Mouse (Mus musculus) MEL (cell line): Measurements from ENCODE around the gene Fam222a.

Source experiments
- BHLHE40 ChIP-seq: IDR thresholded peaks from 2 replicates; pipeline ENCODE4 v1.6.1; 2012; ENCODE audit warnings: low read depth, mild to moderate bottlenecking, inconsistent platforms, low read length, improper control_type of control experiment, borderline replicate concordance
- CTCF ChIP-seq, 3 experiments: IDR thresholded peaks in 2 of 3; conservative IDR thresholded peaks in 1 of 3; 2 replicates each; pipeline ENCODE4 v1.5.1; 2011 to 2012; ENCODE audit warnings: low read length in 3 of 3, low read depth in 2 of 3, mild to moderate bottlenecking in 2 of 3, improper control_type of control experiment in 1 of 3, inconsistent platforms in 1 of 3, mixed read lengths in 1 of 3, moderate library complexity in 1 of 3; ENCODE audit not compliant: control insufficient read depth in 1 of 3, insufficient read depth in 1 of 3, poor library complexity in 1 of 3, severe bottlenecking in 1 of 3
- MAX ChIP-seq: IDR thresholded peaks from 2 replicates; pipeline ENCODE4 v1.6.1; 2011; ENCODE audit warnings: low read length, improper control_type of control experiment
- POLR2A ChIP-seq, 2 experiments: IDR thresholded peaks; 2 replicates each; pipeline ENCODE4 v1.6.1; 2011 to 2012; ENCODE audit warnings: low read length in 2 of 2, mild to moderate bottlenecking in 2 of 2, control low read depth in 1 of 2, improper control_type of control experiment in 1 of 2, low read depth in 1 of 2, moderate library complexity in 1 of 2; ENCODE audit not compliant: control insufficient read depth in 1 of 2, insufficient read depth in 1 of 2, poor library complexity in 1 of 2
- POLR2AphosphoS5 ChIP-seq: IDR thresholded peaks from 2 replicates; pipeline ENCODE4 v1.6.1; 2012; ENCODE audit warnings: low read depth, borderline replicate concordance, mild to moderate bottlenecking, inconsistent platforms, low read length, moderate library complexity, mixed read lengths
- SIN3A ChIP-seq: IDR thresholded peaks from 2 replicates; pipeline ENCODE4 v1.6.1; 2012; ENCODE audit warnings: low read length, improper control_type of control experiment, inconsistent platforms
- TCF12 ChIP-seq: IDR thresholded peaks from 2 replicates; pipeline ENCODE4 v1.6.1; 2014; ENCODE audit warnings: low read depth, mild to moderate bottlenecking, inconsistent platforms, low read length, improper control_type of control experiment, moderate library complexity
- USF2 ChIP-seq, 2 experiments: IDR thresholded peaks; 2 replicates each; pipeline ENCODE4 v1.6.1; 2011 to 2012; ENCODE audit warnings: improper control_type of control experiment in 2 of 2, low read length in 2 of 2, borderline replicate concordance in 1 of 2, inconsistent platforms in 1 of 2, low read depth in 1 of 2, mild to moderate bottlenecking in 1 of 2; ENCODE audit not compliant: insufficient read depth in 1 of 2
- ZKSCAN1 ChIP-seq: IDR thresholded peaks from 2 replicates; pipeline ENCODE4 v1.6.1; 2012; ENCODE audit warnings: low read depth, mild to moderate bottlenecking, inconsistent platforms, low read length, improper control_type of control experiment, moderate library complexity

DNA sequence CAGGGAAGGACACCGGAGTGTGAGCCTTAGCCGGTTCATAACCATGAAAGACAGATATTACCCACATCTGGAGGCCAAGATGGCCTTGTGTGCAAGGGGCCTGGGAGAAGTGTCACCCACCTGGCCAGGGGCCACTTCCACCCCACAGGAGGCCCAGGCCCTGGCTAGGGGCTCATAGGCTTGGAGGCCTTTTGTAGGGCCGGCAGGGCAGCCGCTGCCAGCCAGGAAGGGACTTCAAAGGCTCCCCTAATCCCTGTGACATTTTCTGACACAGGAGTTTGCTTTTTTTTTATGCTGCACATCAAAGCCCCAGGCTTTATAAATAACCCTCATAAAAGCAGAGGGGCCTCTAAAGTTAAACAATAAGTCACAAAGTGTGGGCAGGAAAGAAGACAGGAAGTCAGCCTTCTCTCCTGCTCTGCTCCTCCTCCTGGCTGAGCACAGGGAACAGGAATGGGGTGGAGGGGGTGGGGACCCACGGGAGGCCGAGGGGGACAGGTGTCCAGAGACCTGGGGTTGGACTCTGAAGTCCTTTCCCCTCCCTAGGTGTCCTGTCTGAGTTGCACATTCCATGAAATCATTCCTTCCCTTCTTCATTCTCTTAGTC is 16.8 kb upstream of the Fam222a start:
- TF ChIP-seq POLR2A (IDR thresholded peaks at IDR 0.05; ENCODE audit: control insufficient read depth in 1 of 2, insufficient read depth in 1 of 2, low read depth in 1 of 2, low read length in 2 of 2, poor library complexity in 1 of 2) (no peak), CTCF (IDR thresholded peaks at IDR 0.05 in 2 of 3, conservative IDR thresholded peaks at IDR 0.05 in 1 of 3; ENCODE audit: control insufficient read depth in 1 of 3, insufficient read depth in 1 of 3, low read depth in 2 of 3, low read length in 3 of 3, poor library complexity in 1 of 3, severe bottlenecking in 1 of 3) (no peak), POLR2AphosphoS5 (no peak), SIN3A (no peak), MAX (no peak), USF2 (IDR thresholded peaks at IDR 0.05; ENCODE audit: borderline replicate concordance in 1 of 2, insufficient read depth in 1 of 2, low read depth in 1 of 2, low read length in 2 of 2) (no peak), BHLHE40 (no peak), TCF12 (no peak), ZKSCAN1 (no peak)
